In the genomic region with DNA sequence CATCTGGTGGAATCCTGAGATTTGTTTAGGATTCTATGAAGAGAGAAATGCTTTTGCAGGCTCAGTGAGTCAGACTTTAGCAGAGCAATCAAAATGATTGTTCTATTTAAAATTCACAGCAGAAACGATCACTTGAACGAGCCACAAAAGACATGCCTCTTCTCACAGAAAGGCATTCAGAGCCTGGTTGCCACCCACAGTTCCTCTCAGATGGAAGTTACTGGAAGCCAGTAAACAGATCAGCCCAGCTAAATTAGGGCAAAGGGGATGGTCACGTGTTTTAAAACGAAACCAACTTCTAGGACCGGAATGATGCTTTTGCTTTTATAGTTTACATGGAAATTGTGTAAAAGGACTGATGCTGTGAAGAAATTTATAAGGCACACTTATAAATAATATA, we compare ENCODE assay signal across 11 mouse cellular contexts. TPM values are rescaled to one million over a fixed set of nuclear protein-coding genes. Genes with fewer than 3 reads are reported as not detected.
DNase-seq lines count a peak whose midpoint lies in the region; TF ChIP-seq lines count a peak whose summit lies in the region.
"Had no signal": no experiment of that assay in that cellular context is flagged by ENCODE, and none has a peak within 500 bp of the region (broad histone marks: within the 10 kb centered on the region; RNA-seq: fewer than 3 reads in every experiment).

No protein-coding gene starts in this region.

- H3K4me3 ChIP-seq in C2C12 (ENCODE audit: insufficient read depth, poor library complexity, severe bottlenecking), result no peak overlapping the region
- H3K4me3 ChIP-seq: forebrain, embryonic 12.5 days; limb, embryonic 12.5 days had no signal

- H3ac ChIP-seq in C2C12 (ENCODE audit: control insufficient read depth, insufficient read length, low read depth), result no peak overlapping the region

- H3K79me3 ChIP-seq in C2C12 (ENCODE audit: low read depth), result no peaks in the 10 kb centered on the region

- H3K27me3 ChIP-seq in C2C12 (ENCODE audit: control insufficient read depth, insufficient read depth, insufficient read length), result no peaks in the 10 kb centered on the region
- H3K27me3 ChIP-seq: forebrain, embryonic 12.5 days; limb, embryonic 12.5 days had no signal

- TF ChIP-seq CTCF in C2C12 (IDR thresholded peaks at IDR 0.05; ENCODE audit: control insufficient read depth, insufficient read depth, insufficient read length), result no peak

- no peaks in the 10 kb centered on the region for H3K79me2 ChIP-seq in C2C12 (ENCODE audit: control insufficient read depth, insufficient read depth)

- no peaks in the 10 kb centered on the region for H3K36me3 ChIP-seq in C2C12 (ENCODE audit: control insufficient read depth, insufficient read depth)
- H3K36me3 ChIP-seq: forebrain, embryonic 12.5 days; limb, embryonic 12.5 days had no signal

- DNase-seq in cerebellum, adult 9-10 months, result peak; percentile 28
- no peak for DNase-seq in cerebellum, adult 8-10 months
- DNase-seq in kidney, adult 9 months, result peak; percentile 62
- no peak for DNase-seq in kidney, postnatal 4 days
- DNase-seq in layer of hippocampus, adult 8-10 months (ENCODE audit: low spot score in 2 of 2), result peak; percentile 49 to 70
- no peak for DNase-seq in urinary bladder, postnatal 14 days (ENCODE audit: low spot score)
- no peak for DNase-seq in thymus, postnatal 36 days

TF ChIP-seq in C2C12, 6 proteins besides CTCF, POLR2A, EP300 and RAD21:
- TF ChIP-seq USF1 (IDR thresholded peaks at IDR 0.05; ENCODE audit: low read depth) (peak; percentile 55), MAX (IDR thresholded peaks at IDR 0.05) (no peak)

RNA-seq across cellular contexts. Expression of gene Phyhipl, which starts 6.9 kb away (rescaled TPM):
- polyA plus RNA-seq in C2C12 (2012; fragmentation: generic; extraction: Trizol), result 0.16 TPM
- total RNA-seq in layer of hippocampus, adult 8-10 months (2022), result 100 to 1,000 TPM; 174 to 208 (median 192) TPM
- total RNA-seq: heart, postnatal 25 days had no signal

Comparison
In these comparisons a context has a peak if more than half of its experiments do, and no peak if none do; other contexts are left out.
1. DNase-seq: peak in cerebellum, adult 9-10 months (single experiment), kidney, adult 9 months (single experiment) and layer of hippocampus, adult 8-10 months (2 of 2); none in cerebellum, adult 8-10 months (single experiment), kidney, postnatal 4 days (0 of 2), urinary bladder, postnatal 14 days (single experiment) and thymus, postnatal 36 days (0 of 2).